Mouse (Mus musculus): ENCODE measurements around the gene Olfr273.
A peak's percentile ranks its signal among the peaks of the same experiment; 100 is the strongest.
"Not testable (repeated sequence)": the region's sequence is repeated elsewhere in the genome, so short reads cannot be mapped to it uniquely, and the experiment has no call there.

The Olfr273 gene

DNA sequence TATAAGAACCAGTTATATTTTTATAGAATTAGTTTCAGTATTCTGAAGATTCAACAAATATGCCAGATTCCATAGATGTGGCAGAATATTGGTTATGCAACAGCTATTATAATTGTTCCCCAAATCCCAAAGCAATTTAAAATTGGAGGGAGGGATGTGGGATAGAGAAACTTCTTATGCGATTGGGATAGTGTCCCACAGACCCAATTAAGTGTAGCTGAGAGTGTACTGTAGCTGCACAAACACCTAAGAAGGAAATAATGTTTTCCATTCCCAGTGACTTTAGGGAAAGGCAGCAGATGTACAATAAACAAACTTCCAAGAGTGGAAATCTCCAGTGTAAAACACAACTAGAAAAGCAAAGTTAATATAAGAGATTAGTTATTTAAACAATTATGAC, at the start of gene Olfr273:
Olfr273 (minus strand) TSS at position 101 of the 400 bp plus-strand sequence.
- ATAC-seq (ENCODE audit: insufficient number of reproducible peaks, low FRiP score, low TSS enrichment) = no peak

DNA sequence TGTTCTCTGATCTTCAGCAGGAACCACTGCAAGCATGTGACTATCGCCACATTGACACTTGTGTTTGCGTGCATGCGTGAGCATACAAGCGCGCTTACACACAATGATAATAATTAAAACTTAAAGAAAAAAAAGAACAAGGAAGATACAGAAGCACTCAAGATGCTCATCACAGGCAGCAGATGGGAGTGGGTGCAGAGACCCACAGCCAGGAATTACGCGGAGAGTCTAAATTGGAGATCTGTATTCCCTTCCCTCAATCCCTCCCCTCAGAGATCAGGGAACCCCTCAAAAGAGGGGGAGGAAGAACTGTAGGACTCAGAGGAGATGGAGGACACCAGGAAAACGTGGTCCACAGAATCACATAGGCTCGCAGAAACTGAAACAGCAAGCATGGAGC, 5.1 kb upstream of the Olfr273 start:
- no peak for ATAC-seq (ENCODE audit: insufficient number of reproducible peaks, low FRiP score, low TSS enrichment)

DNA sequence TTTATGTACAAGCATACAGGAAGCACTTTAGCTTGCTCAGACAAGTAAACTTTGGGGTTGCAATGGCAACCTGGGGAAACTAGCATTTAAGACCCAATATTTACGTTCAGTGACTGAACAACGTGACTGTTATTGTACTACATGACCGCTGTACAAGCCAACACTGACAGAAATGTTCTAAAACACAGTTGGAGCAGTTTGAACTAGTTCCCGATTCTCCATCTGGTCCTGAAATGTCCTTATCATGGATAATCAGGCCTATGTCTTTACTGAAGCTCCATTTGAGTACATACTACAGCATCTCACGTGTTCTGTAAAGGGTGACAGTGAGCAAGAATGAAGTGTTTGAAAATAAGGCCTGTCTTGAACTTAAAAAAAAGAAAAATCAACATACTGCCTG, 9.4 kb downstream of the Olfr273 start:
- ATAC-seq (ENCODE audit: insufficient number of reproducible peaks, low FRiP score, low TSS enrichment) = no peak

DNA sequence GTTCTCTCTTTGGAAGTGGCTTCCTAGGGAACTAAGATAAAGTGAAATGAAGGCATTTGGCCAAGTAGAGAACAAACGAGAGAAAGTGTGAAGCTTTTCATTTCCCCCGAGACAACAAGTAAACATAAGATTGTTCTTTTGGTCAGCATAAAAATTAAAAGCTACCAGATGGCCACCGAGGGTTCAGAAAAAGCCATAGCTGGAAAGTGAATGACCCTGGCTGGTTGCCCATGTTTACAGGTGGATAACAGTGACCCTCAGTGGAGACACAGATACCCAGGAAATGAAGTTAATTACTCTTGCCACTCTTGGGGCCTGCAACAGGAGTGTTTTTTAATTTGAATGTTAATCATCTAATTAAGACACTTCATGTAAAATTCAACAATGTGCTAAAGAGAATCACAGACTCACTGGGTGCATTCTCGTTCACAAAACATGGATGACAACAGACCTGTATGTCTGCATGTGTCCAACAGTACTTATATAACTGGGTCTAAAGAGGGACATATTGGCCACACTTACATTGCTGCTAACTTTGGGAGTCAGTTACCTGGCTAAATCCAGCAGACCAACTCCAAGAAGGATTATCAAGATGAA, 9.9 kb downstream of the Olfr273 start:
- 0 out of 2 replicates have a peak, but pooled peaks have one; percentile 40 for ATAC-seq (ENCODE audit: insufficient number of reproducible peaks, low FRiP score, low TSS enrichment)

DNA sequence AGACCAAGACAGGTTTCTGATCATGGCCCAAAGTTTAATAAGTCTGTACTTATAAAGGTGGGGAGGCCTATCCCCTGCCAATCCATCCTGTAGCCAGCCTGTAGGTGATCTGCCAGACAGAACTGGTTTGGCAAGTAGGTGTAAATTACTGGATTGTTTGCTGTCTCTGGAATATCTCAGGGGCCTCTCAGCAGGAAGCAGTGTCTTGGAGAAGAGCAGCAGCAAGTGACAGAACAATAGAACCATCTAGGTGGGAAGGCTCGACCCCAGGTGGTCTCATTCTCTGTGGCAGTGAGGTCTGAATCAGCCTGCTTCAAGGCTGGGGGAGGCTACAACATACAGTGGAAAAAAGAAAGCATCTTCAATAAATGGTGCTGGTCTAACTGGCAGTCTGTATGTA, 13.6 kb downstream of the Olfr273 start:
- ATAC-seq (ENCODE audit: insufficient number of reproducible peaks, low FRiP score, low TSS enrichment) = not testable (repeated sequence)

DNA sequence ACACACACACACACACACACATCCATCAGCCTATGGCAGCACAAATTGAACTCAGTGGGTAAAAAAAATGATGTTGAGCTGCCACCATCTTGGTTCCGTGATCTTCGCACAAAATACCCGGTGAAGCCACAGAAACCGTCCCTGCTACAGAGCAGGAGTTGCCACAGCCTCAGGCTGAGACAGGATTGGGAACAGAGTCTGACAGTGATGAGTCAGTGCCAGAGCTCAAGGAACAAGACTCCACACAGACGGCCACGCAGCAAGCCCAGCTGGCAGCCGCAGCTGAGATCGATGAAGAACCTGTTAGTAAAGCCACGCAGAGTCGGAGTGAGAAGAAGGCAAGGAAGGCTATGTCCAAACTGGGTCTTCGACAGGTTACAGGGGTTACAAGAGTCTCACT, 37.7 kb downstream of the Olfr273 start:
- ATAC-seq (ENCODE audit: insufficient number of reproducible peaks, low FRiP score, low TSS enrichment) = no peak

DNA sequence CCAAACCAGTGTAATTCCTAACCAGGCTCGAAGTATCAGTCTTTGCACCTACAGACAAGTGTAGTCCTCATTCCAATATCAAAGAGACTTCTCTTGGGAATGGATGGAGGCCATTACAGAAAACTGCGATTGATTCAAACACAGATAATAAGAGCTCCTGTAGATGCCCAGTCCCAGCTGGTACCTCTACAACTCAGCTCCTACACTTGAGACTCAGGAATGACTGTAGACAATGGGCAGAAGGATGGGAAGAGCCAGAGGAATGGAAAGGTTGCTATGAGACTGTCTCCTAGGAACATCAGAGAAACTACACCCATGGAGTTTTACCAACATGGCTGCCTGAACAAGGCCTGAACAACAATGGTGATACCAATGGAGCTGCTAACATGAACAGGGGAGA, 44.7 kb downstream of the Olfr273 start, which contains the start of gene Olfr275:
Olfr275 (plus strand) TSS at position 301 of the 400 bp plus-strand sequence.
- no peak for ATAC-seq (ENCODE audit: insufficient number of reproducible peaks, low FRiP score, low TSS enrichment)

DNA sequence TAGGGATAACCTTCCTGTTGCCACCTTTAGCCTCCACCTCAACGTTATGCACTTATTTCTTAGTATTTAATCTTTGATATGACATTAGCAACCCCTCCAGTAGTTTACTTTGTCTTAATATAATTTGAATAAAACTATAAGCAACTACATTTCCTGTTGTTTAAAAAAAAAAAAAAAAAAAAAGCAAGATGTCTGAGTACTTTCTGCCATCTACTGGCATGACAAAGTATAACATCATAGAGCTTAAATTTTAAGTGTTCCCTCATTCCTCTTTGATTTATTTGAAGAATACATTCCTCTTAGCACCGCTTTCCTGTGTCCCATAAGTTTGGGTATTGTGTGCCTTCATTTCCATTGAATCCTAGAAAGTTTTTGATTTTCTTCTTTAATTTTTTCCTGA, 47.2 kb downstream of the Olfr273 start:
- no peak for ATAC-seq (ENCODE audit: insufficient number of reproducible peaks, low FRiP score, low TSS enrichment)
